Mouse (Mus musculus) spleen, postnatal 4 days (tissue): Measurements from ENCODE around the gene Fcer1g.

Experiments
- DNase-seq, 2 experiments: peaks; one replicate each; pipeline ENCODE4 v3.0.0; 2022; ENCODE audit warnings: low spot score in 2 of 2

The Fcer1g gene

DNA sequence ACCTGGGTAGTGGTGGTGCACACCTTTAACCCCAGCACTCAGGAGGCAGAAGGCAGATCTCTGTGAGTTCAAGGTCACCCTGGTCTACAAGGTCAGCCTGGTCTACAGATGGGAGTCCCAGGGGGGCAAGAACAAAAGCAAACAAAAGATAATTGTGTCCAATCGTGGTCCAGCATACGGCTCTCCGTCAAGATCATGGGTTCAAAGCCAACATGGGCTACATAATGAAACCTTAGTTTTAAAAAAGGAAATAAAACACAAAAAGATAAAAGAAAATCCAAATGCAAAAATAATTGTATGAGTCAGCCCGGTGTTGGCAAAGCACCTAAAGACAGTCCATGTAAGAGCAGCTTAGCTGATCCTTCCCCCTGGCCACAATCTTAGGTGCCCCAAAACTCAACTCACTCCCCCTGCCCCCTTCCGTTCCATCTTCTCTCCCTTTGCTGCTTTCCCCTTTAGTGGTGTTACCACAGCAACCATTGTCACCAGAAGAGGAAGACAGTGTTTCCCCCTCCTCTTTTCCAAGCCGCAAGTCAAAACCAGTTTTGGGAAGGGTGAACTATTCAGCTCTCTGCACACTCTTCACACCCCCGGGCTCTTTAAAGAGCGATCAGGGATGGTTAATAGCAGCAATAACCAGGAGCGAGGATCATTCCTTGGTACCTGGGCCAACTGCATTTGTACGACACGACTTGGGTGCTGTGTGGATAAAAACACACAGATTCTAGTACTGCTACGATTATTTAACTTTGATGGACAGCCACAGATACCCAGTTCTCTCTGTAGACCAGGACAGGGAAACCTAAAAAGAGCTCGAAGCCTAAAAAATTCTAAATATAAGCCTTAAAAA, 46.1 kb downstream of the Fcer1g start:
- DNase-seq = no peak

DNA sequence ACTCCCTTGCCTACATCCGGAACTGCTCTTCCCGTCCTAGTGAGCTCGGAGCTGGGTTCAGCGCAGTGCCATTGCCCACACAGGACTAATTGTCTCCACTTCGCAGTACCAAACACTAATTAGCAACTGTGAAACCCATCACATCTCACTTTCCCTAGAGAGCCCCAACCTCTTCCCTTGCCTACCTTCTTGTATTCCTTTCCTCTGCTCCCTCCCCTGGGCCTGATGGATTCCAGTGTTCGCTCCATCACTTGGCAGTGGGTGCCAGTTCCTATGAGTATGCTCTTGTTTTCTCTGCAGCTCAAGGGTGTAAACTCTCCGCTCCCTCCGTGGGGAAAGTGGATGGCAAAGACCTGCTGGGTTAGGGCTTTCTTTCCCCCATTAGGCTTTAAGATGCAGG, 48.5 kb downstream of the Fcer1g start:
- DNase-seq = no peak

GRCm38 (mm10) chr1:171184314-171184713, 49.9 kb downstream of the Fcer1g start:
- no peak for DNase-seq

- DNase-seq = no peak
Observed at GRCm38 (mm10) chr1:171183620-171184019, 50.5 kb downstream of the Fcer1g start.

DNA sequence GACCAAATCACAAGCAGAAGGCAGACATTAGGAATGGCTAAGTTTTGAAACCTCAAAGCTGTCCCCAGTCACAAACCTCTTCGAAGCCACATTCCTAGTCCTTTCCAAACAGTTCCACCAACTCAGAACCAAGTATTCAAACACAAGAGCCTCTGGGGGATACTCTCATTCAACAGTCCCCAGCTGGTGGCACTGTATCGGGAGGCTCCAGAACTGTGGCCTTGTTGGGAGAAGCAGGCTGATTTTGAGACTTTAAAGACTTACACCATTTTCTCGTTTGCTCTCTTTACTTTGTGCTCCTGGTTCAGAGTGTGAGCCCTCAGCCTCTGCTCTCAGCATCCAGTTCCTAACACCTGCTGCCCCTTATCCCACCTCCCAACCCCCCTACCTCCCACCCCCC, 51.1 kb downstream of the Fcer1g start:
- DNase-seq = no peak
